Mouse (Mus musculus) stomach, embryonic 15.5 days (tissue): ENCODE data around the gene Siae. TPM values are rescaled to one million over a fixed set of nuclear protein-coding genes. Genes with fewer than 3 reads are reported as not detected.
A peak's percentile ranks its signal among the peaks of the same experiment; 100 is the strongest.

Experiments
- ATAC-seq: fragments of 200-750 bp; cut with Nextera tagmentation; 2 replicates; pipeline ENCODE4 v1.8.0; 2017; ENCODE audit warnings: low read depth, moderate number of reproducible peaks, moderate TSS enrichment; ENCODE audit not compliant: insufficient read depth, low FRiP score
- H3K27ac ChIP-seq: fragments of 300-500 bp; sonication (generic); 2 replicates; pipeline ENCODE4 v1.5.1; 2015; ENCODE audit warnings: mild to moderate bottlenecking, inconsistent platforms
- H3K27me3 ChIP-seq: fragments of 300-500 bp; sonication (generic); replicated peaks from 2 replicates; pipeline ENCODE4 v1.6.1; 2015; ENCODE audit warnings: inconsistent platforms
- H3K36me3 ChIP-seq: fragments of 300-500 bp; sonication (generic); 2 replicates; pipeline ENCODE4 v1.6.1; 2015; ENCODE audit warnings: inconsistent platforms
- H3K4me1 ChIP-seq: fragments of 300-500 bp; sonication (generic); 2 replicates; pipeline ENCODE4 v1.6.1; 2015; ENCODE audit warnings: inconsistent platforms
- H3K4me2 ChIP-seq: fragments of 300-500 bp; sonication (generic); 2 replicates; pipeline ENCODE4 v1.6.1; 2015; ENCODE audit warnings: mild to moderate bottlenecking, inconsistent platforms
- H3K4me3 ChIP-seq: fragments of 300-500 bp; sonication (generic); replicated peaks from 2 replicates; pipeline ENCODE4 v1.5.1; 2015; ENCODE audit warnings: inconsistent platforms
- H3K9ac ChIP-seq: fragments of 300-500 bp; sonication (generic); 2 replicates; pipeline ENCODE4 v1.6.1; 2015; ENCODE audit warnings: inconsistent platforms
- H3K9me3 ChIP-seq: fragments of 300-500 bp; sonication (generic); 2 replicates; pipeline ENCODE4 v1.6.1; 2016; ENCODE audit warnings: inconsistent platforms
- WGBS: fragments of 180-500 bp; shearing (Covaris S2); methylation state at CpG from one replicate; pipeline ENCODE4 v1.1.7; 2015; 5-methylcytosine and 5-hydroxymethylcytosine counted together
- polyA plus RNA-seq: library from polyadenylated mRNA; unstranded; fragments of >200 nt; fragmentation: Nextera tagmentation; extraction: Ambion mirVana; gene quantifications from 2 replicates; pipeline ENCODE4 v1.2.1, GENCODE M21; 2015

The Siae gene
- polyA plus RNA-seq, 1 experiment from 2014 or later: 11.1 TPM

- no peak for ATAC-seq
- no peak overlapping the region for H3K27ac ChIP-seq
Observed at GRCm38 (mm10) chr9:37592025-37592424, 36.5 kb downstream of the Siae start.

DNA sequence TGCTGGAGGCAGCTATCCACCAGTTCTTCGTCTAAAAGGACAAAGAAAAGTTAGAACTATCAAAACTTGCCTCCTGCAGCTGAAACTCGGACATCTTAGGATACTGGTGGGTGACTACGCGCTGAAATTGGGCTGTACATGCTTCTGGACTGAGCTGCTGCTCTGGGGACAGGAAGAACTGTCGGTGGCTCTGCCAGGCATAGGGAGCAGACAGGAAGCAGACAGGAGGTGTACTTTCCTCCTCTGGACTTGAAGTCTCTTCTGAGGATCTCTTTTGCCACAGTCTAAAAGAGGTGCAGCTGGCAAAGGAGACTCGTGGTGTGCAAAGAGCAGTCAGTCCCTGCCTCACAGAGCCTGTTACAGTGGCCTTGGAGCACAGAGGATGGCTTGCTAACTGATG is 37.1 kb downstream of the Siae start:
- 53% methylated on average over 6 of the region's 6 CpGs for WGBS
- H3K9me3 ChIP-seq: no peaks in the 10 kb centered on the region
- no peak overlapping the region for H3K4me2 ChIP-seq
- no peaks in the 10 kb centered on the region for H3K36me3 ChIP-seq
- H3K4me3 ChIP-seq: no peak overlapping the region
- no peak for ATAC-seq
- no peaks in the 10 kb centered on the region for H3K27me3 ChIP-seq
- H3K27ac ChIP-seq: no peak overlapping the region
- no peak overlapping the region for H3K9ac ChIP-seq
- no peaks in the 10 kb centered on the region for H3K4me1 ChIP-seq

More at GRCm38 (mm10) chr9:37592025-37592424, 36.5 kb downstream of the Siae start:
- Histone ChIP-seq H3K36me3 (no peaks in the 10 kb centered on the region), H3K9me3 (no peaks in the 10 kb centered on the region), H3K9ac (no peak overlapping the region), H3K27me3 (no peaks in the 10 kb centered on the region), H3K4me2 (no peak overlapping the region), H3K4me3 (no peak overlapping the region), H3K4me1 (no peaks in the 10 kb centered on the region)
- 65% methylated on average over 2 of the region's 2 CpGs for WGBS

- H3K4me1 ChIP-seq: no peaks in the 10 kb centered on the region
- H3K27me3 ChIP-seq: no peaks in the 10 kb centered on the region
- ATAC-seq: no peak
- H3K9me3 ChIP-seq: no peaks in the 10 kb centered on the region
- H3K4me2 ChIP-seq: no peak overlapping the region
- no peak overlapping the region for H3K4me3 ChIP-seq
- H3K36me3 ChIP-seq: no peaks in the 10 kb centered on the region
- H3K9ac ChIP-seq: no peak overlapping the region
- 86% methylated on average over 3 of the region's 3 CpGs for WGBS
- no peak overlapping the region for H3K27ac ChIP-seq
Observed at GRCm38 (mm10) chr9:37593690-37594089, 38.2 kb downstream of the Siae start.

GRCm38 (mm10) chr9:37595570-37595969 is 40.1 kb downstream of the Siae start:
- WGBS: 71% methylated on average over 1 of the region's 1 CpGs
- H3K9me3 ChIP-seq: no peaks in the 10 kb centered on the region
- no peak for ATAC-seq
- no peak overlapping the region for H3K9ac ChIP-seq
- no peaks in the 10 kb centered on the region for H3K4me1 ChIP-seq
- H3K27me3 ChIP-seq: no peaks in the 10 kb centered on the region
- no peaks in the 10 kb centered on the region for H3K36me3 ChIP-seq
- H3K4me3 ChIP-seq: no peak overlapping the region
- H3K4me2 ChIP-seq: no peak overlapping the region
- H3K27ac ChIP-seq: no peak overlapping the region

DNA sequence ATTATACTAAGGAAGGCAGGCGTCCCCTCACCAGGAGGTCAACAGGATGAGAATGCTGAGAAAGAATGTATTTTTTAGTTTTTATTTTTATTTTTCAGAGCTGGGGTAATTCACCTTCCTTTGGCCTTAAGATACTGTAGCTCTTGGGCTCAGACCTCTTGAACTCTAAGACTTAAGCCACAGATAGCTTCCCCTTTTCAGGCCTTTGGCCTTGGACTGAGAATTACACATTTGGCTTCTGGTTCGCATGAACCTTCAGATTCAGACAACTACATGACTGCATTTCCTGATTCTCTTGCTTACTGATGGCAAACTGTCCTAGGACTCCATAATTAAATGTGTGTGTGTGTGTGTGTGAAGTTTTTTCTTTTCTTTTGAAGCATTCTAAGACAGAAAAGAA is 43.1 kb downstream of the Siae start:
- whole genome bisulfite sequencing: 86% methylated on average over 2 of the region's 2 CpGs

DNA sequence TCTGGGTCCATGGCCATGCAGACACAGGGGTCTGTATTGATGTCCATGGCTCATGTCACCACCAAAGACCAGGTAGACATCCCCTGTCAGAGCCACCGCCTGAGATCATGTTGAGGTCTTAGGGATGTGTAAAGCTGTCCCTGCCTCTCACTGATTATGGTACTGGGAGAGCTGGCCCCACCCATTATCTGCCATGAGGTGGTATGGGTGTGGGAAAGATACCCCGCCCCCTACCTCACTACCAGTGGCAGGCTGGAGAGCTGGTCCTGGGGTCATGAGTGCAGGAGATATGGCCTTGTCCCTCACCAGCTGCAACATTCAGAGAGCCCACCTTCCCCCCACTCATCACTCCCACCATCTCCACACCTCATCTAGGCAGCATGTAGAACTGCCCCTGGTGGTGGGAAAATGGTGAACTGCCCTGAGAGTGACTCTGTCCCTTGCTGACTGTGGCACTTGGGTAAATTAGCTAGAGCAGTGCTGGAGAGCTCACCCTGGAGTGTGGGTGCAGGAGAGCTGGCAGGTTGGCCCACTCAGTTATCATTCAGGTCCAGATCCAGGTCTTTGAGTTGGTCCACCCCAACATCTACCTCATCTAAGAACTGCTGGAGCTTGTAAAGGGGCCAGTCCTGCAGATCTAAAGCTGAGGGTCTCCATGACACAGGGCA is 45.2 kb downstream of the Siae start:
- Histone ChIP-seq H3K4me3 (no peak overlapping the region), H3K9me3 (no peaks in the 10 kb centered on the region), H3K4me1 (no peaks in the 10 kb centered on the region), H3K36me3 (no peaks in the 10 kb centered on the region), H3K27me3 (no peaks in the 10 kb centered on the region), H3K27ac (no peak overlapping the region), H3K4me2 (no peak overlapping the region), H3K9ac (no peak overlapping the region)
- WGBS: 78% methylated on average over 2 of the region's 2 CpGs
- ATAC-seq: peak; percentile 56; the same call in 1 of the 2 replicates

More for the DNA sequence above, 43.1 kb downstream of the Siae start:
- Histone ChIP-seq H3K4me3 (no peak overlapping the region), H3K36me3 (no peaks in the 10 kb centered on the region), H3K27ac (no peak overlapping the region), H3K9ac (no peak overlapping the region), H3K9me3 (no peaks in the 10 kb centered on the region), H3K4me1 (no peaks in the 10 kb centered on the region), H3K27me3 (no peaks in the 10 kb centered on the region), H3K4me2 (no peak overlapping the region)
- no peak for ATAC-seq

DNA sequence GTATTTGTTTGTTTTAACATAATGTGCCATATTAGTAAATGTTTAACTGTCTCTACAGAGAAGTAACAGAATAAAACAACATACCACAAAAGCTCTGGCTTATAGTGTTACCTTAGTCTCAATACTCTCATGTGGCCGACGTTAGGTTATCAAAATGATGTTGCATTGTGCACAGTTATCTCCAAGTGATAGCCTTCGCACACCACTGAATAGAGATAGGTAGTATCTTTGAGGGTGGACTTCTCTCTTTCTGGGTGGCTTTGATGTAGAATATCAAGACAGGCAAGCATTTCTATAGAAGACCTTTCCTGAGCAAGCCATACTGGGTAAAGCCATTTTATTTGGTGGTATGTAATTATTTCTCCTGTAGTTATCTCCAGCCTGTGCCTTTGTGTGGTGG is 49.6 kb downstream of the Siae start:
- Histone ChIP-seq H3K4me2 (no peak overlapping the region), H3K9ac (no peak overlapping the region), H3K27me3 (no peaks in the 10 kb centered on the region), H3K27ac (no peak overlapping the region), H3K36me3 (no peaks in the 10 kb centered on the region), H3K4me1 (no peaks in the 10 kb centered on the region), H3K4me3 (no peak overlapping the region), H3K9me3 (no peaks in the 10 kb centered on the region)
- WGBS: 86% methylated on average over 3 of the region's 3 CpGs
- no peak for ATAC-seq

DNA sequence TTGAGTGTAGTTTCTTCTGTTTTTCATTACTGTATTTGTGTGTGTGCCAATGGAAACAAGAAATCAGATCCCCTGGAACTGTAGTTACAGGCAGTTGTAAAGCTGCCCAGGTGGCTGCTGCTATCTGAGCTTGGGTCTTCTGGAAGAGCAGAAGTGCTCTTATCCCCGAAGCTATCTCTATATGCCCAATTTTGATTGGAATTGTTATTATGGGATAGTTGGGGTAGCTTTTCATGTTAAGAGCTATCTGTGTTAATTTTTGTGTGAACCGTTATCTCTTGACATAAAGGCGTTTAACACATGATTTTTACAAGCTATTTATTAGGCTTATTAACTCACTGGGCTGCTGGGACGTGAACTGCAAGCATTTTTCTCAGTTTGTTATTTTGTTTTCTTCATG is 54.1 kb downstream of the Siae start:
- H3K4me1 ChIP-seq: peaks cover 7% of the 10 kb centered on the region
- 73% methylated on average over 4 of the region's 4 CpGs for WGBS

GRCm38 (mm10) chr9:37613182-37613910 is 57.8 kb downstream of the Siae start, which contains the start of gene Spa17:
Gene Spa17 (minus strand): TSS chr9:37613722.
- peak; percentile 96 for ATAC-seq
- peak within 1 kb of the TSS; percentile 65 for H3K4me3 ChIP-seq
- under 1% methylated on average over 45 of the region's 45 CpGs for WGBS
- peak within 1 kb of the TSS; percentile 83 for H3K4me2 ChIP-seq
- H3K27me3 ChIP-seq: no peaks in the 10 kb centered on the region
- H3K9me3 ChIP-seq: no peaks in the 10 kb centered on the region
- H3K9ac ChIP-seq: peak within 1 kb of the TSS; percentile 45
- H3K27ac ChIP-seq: peak within 1 kb of the TSS; percentile 62
- no peaks in the 10 kb centered on the region for H3K36me3 ChIP-seq
- H3K4me1 ChIP-seq: peaks cover 7% of the 10 kb centered on the region

More for the DNA sequence above, 54.1 kb downstream of the Siae start:
- H3K4me3 ChIP-seq: no peak overlapping the region
- H3K9ac ChIP-seq: no peak overlapping the region
- no peaks in the 10 kb centered on the region for H3K27me3 ChIP-seq
- no peak overlapping the region for H3K4me2 ChIP-seq
- no peak for ATAC-seq
- H3K27ac ChIP-seq: no peak overlapping the region
- no peaks in the 10 kb centered on the region for H3K36me3 ChIP-seq
- H3K9me3 ChIP-seq: no peaks in the 10 kb centered on the region

GRCm38 (mm10) chr9:37613911-37614280 is 58.4 kb downstream of the Siae start:
- peak; percentile 2; the same call in 1 of the 2 replicates for ATAC-seq
- H3K27me3 ChIP-seq: no peaks in the 10 kb centered on the region
- no peaks in the 10 kb centered on the region for H3K9me3 ChIP-seq
- peak overlapping the region; percentile 83 for H3K4me2 ChIP-seq
- 22% methylated on average over 6 of the region's 6 CpGs for WGBS
- H3K36me3 ChIP-seq: no peaks in the 10 kb centered on the region
- H3K4me1 ChIP-seq: peaks cover 7% of the 10 kb centered on the region
- peak overlapping the region; percentile 65 for H3K4me3 ChIP-seq
- H3K9ac ChIP-seq: peak overlapping the region; percentile 45; the same call in 1 of the 2 replicates
- H3K27ac ChIP-seq: peak overlapping the region; percentile 62

- peaks cover 7% of the 10 kb centered on the region for H3K4me1 ChIP-seq
- H3K27me3 ChIP-seq: no peaks in the 10 kb centered on the region
- no peaks in the 10 kb centered on the region for H3K36me3 ChIP-seq
- H3K4me2 ChIP-seq: peak overlapping the region; percentile 83
- ATAC-seq: no peak
- no peak overlapping the region for H3K27ac ChIP-seq
- no peak overlapping the region for H3K9ac ChIP-seq
- no peaks in the 10 kb centered on the region for H3K9me3 ChIP-seq
- H3K4me3 ChIP-seq: peak overlapping the region; percentile 65; the same call in 1 of the 2 replicates
Observed at GRCm38 (mm10) chr9:37614316-37614715, 58.8 kb downstream of the Siae start.

DNA sequence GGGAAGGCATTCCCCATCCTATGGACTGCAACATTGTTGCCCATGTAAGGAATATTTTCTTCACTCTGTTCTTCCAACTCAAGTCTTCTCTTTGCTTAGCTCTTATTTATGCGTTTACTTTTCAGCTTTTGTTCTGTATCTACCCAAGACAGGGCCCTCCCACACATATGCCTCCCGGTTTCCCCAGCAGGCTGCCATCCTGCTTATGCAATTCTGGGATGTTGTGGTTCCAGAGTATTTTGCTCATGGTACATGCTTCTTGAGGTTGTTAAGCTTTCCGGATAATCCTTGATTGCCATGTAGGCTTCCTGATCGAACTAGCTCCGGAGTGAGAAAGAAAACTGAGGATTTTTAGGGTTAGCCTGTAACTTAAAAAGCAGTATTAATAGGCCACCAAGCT is 59.7 kb downstream of the Siae start:
- H3K27ac ChIP-seq: no peak overlapping the region
- WGBS: 74% methylated on average over 5 of the region's 5 CpGs
- ATAC-seq: no peak
- no peak overlapping the region for H3K4me2 ChIP-seq
- no peaks in the 10 kb centered on the region for H3K36me3 ChIP-seq
- H3K9me3 ChIP-seq: no peaks in the 10 kb centered on the region
- no peak overlapping the region for H3K4me3 ChIP-seq
- H3K9ac ChIP-seq: no peak overlapping the region
- no peaks in the 10 kb centered on the region for H3K27me3 ChIP-seq
- peaks cover 7% of the 10 kb centered on the region for H3K4me1 ChIP-seq
